Mouse (Mus musculus): ENCODE measurements around the gene Fkbp8. TPM values are rescaled to one million over a fixed set of nuclear protein-coding genes. Genes with fewer than 3 reads are reported as not detected.

The Fkbp8 gene
- total RNA-seq, 2 experiments from 2014 or later = 75.1 to 146 TPM

DNA sequence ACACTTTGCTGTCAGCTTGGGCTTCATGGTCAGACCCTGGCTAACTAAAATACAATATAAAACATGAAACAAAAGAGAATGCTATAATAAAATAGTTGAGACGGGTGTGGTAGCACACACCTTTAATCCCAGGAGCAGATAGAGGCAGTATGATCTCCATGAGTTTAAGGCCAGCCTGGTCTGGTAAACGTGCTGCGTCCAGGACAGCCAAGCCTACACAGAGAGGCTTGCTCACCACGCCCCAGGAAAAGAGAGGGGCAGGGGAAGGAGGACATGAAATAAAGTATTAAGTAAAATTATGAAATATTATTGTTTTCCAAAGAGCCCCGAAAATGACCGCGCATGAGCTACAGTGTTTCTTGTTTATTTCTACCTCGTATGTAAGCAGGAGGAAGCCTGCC is 413 bp upstream of the Fkbp8 start:
- ATAC-seq (ENCODE audit: poor library complexity, severe bottlenecking) = no peak

DNA sequence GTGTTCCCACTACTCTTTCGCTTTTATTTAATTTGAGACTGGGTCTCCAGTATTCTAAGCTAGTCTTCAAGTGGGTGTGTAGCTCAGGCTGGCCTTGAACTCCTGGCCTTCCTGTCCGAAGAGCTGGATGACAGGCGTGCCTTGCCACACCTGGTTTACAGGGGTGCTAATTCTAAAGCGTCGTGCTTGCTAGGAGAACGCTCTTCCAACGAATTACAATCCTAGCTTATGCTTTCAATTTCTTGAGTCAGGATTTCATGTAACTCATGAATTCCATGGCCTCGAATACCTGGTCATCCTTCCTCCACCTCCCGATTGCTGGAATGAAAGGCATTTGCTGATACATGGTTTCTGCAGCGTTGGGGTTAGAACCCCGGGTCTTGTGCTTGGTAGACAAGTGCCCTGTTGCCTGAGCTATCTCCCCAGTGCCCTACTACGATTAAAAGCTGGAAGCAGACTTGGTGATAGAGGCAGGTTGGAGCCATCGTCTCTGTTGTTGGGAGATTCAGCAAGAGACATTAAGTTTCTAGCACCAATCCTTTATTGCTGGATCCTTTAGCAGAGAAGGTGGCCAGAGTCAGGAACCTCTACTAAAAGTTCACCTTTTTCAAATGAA is 766 bp downstream of the Fkbp8 start:
- ATAC-seq (ENCODE audit: poor library complexity, severe bottlenecking) = no peak

DNA sequence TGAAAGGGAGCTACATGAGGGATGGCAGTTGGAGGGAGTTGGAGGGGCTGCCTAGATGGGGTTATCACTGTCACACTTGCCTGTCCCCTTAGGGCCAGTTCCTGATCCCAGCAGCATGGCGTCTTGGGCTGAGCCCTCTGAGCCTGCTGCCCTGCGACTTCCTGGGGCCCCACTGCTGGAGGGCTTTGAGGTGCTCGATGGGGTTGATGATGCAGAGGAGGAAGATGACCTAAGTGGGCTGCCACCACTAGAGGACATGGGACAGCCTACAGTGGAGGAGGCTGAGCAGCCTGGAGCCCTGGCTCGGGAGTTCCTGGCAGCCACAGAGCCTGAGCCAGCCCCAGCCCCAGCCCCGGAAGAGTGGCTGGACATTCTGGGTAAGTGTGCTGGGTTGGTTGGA is 1.8 kb downstream of the Fkbp8 start:
- no peak for ATAC-seq (ENCODE audit: poor library complexity, severe bottlenecking)

DNA sequence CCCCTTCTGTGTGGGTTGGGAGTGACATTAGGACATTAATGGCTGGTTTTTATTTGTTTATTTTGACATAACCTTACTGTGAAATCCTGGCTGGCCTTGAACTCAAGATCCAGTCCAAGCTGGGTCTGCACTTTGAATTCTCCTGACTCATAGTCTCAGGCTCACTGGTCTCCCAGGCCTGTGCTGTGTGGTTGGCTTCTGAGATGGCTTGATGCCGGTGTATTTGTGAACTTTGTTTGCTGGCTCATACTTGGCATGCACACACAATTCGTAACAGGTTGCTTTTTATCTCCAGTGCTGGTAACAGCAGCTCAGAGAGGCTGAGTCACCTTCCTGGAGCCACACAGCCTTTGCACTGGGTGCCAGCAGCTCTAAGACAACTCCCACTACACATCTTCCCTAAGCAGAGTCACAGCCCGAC is 2.2 kb downstream of the Fkbp8 start:
- ATAC-seq (ENCODE audit: poor library complexity, severe bottlenecking) = no peak

DNA sequence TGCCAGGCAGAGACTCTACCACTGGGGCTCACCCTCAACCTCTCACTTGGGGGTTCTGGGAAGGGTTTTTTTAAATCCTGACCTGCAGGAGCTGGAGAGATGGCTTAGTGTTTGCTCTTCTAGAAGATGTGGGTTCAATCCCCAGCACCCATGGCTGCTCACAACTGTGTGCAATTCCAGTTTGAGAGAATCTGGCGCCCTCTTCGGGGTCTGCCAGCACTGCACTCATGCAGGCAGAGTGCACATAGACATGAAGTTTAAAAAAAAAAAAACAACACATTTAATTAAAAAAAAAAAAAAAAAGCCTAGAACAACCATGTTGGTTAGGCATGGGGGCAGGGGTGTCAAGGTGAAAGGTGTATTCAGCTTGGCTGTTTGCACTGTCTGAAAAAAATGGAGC is 2.8 kb downstream of the Fkbp8 start:
- ATAC-seq (ENCODE audit: poor library complexity, severe bottlenecking) = no peak

DNA sequence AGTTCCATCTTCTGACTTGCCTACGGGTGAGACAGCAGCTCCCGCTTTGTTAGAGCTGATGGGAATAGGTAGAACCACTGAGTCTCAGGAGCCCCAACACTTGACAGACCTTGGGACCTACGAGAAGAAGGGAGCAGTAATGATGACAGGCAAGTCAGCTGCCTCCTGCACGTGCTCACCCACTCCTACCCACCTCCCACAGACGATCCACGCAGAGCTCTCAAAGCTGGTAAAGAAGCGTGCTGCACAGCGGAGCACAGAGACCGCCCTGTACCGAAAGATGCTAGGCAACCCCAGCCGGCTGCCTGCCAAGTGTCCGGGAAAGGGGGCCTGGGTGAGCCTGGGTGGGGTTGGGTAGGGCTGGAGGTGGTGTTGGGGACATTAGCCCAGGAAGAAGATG is 6.8 kb downstream of the Fkbp8 start:
- ATAC-seq (ENCODE audit: poor library complexity, severe bottlenecking) = no peak

DNA sequence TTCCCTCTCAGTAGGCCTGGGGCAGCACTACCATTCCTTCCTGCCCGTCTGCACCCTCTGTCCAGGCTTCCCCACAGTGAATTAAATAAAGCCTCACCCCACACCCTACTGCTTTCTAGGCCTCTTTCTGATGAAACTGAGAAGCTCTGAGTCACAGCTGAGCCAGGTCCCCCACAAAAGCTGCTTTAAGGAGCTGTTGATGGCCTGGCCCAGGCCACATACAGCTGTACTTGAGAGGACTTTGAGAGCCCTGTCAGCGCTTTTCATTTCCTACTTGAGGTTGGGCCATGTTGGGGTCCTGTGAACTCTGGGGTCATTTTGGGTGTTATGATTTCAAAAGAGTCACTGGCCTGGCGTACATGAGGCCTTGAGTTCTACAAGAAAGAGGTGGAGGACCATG is 7.7 kb downstream of the Fkbp8 start:
- no peak for ATAC-seq (ENCODE audit: poor library complexity, severe bottlenecking)

DNA sequence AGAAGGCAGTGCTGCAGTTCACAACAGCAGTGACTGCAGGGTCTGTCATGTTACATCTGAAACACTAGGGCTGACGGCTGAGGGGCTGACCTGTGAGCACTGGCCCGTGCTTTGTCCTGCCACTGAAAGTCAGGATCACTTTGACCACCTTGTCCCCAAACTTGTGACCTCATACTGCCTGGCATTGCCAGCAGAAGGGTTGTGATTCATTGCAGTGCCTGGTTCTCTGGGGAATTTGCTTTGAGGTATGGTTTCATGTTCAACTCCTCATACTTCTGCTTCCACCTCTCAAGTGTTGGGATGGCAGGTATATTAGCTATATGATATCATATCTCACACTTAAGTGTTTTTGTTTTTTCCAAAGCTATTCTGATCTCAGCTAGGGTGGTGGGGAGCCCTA is 8.2 kb downstream of the Fkbp8 start:
- no peak for ATAC-seq (ENCODE audit: poor library complexity, severe bottlenecking)

DNA sequence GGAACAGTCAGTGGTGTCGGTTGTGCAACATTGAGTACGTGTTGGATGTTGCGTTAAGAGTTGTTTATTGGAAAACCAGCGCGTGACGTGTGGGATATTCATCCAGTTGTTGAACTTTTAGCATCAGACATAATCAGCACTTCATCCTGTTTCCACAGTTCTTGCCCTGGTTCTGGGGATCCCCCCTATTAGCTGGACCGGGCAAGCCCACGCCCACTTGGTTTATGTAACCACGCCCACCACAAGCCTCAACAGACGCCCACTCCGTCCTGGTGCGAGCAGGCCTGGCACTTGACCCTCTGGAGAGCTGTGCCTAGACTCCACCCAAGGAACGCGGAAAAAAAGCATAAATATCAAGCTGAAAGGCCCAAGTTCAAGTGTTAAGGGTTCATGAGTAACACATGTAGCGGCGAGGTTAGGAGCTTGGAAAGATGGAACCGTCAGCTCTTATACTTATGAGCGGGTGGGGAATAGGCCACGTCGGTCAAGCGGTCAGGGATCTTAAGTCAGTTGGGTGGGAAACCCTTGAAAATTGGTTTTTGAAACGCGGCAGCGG is 10.6 kb downstream of the Fkbp8 start:
- peak; percentile 17; the same call in 1 of the 2 replicates for ATAC-seq (ENCODE audit: poor library complexity, severe bottlenecking)

DNA sequence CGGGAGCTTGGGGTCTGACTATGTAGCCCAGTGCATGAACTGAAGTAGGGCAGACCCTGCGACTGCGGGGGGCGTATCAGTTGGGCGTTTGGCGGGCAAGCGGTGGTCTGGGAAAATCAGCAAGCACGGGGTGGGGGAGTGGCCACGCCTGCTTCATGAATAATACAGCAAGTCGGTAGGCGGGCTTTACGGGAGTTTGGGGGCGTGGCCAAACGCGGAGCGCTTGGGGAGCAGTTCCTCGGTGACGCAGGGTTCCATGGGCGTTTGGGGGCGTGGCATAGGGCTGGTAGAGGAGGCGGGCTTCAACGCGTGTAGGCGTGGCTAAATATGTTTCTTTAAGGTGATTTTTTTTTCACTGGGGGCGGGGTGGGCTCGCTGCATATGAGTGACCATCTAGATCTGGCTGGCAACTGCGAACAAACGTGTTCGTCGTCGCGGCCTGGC is 11.1 kb downstream of the Fkbp8 start:
- ATAC-seq (ENCODE audit: poor library complexity, severe bottlenecking) = peak; percentile 78

DNA sequence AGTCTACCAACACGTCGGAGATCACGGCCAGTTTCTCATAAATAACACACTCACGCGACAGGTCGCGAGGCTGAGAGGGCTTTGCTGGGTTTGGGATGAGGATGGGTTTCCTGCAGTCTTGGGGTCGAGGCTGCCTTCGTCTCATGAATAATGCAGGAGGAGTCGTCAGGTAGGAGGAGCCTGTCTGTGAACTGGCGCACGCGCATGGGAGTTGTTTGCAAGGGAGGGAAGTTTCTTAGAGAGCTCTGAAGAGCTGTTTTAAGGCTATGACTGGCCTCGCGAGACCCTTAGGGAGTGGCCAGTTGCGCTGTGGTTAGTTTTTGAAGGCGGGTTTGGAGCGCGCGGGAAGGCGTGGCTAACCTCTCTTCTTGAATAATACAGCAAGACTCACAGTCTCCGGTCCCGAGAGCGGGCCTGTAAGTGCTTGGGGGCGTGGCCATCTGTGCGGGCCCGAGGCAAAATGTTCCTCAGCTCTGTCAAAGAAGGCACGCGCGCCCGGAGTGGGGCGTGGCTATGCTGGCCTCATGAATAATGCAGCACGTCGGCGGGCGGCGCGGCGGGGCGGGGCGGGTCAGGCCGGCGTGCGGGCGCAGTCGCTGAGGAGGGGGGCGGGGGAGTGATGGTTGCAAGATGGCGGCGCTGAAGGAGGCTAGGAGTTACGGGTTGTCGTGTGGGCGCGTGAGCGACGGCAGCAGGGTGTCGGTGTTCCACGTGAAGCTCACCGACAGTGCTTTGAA is 11.7 kb downstream of the Fkbp8 start, which contains the start of gene Ell:
TSS of gene Ell (plus strand) at position 381 of the 737 bp plus-strand sequence.
- peak; percentile 65 for ATAC-seq (ENCODE audit: poor library complexity, severe bottlenecking)

DNA sequence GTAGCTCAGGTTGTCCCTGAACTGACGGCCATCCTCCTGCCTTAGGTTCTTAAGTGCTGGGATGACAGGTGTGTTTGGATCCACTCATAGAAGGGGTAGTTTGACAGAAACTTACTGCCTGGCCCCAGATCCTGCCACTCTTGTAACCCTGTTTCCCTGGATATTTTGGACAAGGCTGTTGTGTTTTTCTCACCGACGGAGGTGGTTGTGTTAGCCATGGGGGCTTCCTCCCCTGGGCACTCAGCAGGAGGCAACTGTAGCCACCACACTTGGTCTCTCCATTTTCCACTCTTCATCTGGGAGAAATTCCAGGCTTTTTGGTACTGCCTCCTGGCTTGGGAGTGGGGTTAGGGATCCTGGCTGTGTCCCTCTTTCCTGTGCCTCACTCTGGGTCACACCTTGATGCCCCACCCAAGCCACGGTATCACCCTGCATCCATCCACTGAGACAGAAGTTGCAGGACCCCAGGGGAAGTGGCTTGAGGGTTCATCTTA is 12.5 kb downstream of the Fkbp8 start:
- no peak for ATAC-seq (ENCODE audit: poor library complexity, severe bottlenecking)

DNA sequence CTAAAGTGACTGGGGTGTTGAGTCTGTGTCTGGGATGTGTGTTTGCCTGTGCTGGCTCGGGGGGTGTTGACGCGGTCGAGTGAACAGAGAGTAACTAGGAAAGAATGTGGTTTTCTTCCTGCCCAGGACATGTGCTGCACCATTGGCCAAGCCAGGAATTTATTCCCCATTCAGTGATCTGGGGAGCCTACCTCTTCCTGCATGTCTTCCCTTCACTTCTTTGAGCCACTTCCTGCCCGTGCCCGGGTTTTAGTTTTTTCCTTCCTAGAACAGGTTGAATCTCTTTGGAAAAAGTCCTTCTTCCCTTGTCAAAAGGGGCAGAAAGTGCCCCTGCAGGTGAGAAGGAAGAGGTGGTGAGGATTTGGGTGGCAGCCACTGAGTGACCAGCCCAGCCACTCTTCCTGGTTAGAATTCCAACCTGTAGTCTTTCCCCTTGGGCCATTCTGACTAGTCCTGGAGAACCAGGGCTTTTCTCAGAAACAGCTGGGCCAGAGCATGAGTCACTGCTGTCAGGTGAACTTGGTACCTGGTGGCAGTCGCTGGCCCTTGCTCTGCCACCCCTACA is 13.1 kb downstream of the Fkbp8 start:
- ATAC-seq (ENCODE audit: poor library complexity, severe bottlenecking) = no peak

DNA sequence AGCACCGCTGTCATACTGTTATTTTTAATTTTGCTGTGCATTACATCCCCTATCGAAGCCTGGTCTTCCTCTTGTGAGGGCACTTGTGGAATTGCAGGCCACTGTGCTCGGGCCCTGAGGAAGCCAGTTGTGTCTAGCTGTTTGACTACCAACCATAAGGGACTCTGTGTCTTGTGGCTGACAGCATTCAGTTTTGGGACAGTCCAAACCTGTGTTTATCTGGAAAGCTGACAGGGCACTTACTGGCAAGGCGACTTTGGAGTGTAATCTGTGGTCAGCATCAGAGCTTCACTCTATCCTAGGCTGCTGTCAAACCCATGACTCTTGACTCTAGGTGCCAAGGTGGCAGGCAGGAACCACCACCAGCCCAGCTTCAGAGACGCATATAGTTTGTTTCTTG is 13.6 kb downstream of the Fkbp8 start:
- no peak for ATAC-seq (ENCODE audit: poor library complexity, severe bottlenecking)

DNA sequence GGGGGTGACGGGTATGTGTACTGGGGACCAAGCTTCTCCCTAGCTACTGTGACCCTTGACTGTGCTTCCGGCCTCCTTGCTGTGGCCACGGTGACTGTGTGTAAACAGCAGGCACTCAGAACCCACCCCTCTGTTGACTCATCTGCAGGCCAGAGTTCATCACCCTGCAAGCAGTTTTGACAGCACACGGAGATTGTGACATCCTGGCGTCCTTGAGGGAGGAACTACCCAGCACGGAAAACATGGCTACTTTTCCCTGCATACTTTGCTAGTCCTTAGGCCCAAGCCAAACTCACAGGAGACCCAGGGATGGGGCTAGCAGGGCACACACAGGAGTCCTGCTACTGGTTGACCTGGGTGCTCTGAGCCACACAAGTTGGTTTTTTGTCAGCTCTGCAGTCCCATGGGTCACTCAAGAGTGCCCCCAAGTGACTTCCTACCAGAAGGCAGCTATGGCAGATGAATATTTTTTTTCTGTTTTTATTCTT is 16.7 kb downstream of the Fkbp8 start:
- peak; percentile 72 for ATAC-seq (ENCODE audit: poor library complexity, severe bottlenecking)

DNA sequence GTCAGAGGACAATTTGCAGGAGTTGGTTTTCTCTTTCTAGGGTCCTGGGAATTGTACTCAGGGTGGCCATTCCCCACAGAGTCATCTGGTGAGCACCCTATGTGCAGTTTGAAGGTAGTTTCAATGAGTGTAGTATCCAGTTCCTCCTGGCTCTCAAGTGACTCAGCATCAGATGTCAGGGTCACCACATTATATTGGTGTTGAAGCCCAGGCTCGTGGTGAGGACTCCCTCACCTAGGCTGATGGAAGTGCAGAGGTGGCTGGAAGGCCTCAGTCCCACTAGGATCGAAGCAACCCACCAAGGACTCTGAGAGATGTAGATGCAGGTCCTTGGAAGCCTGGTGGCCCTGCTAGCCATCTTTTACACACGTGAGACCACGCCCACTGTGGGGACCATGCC is 18.9 kb downstream of the Fkbp8 start:
- no peak for ATAC-seq (ENCODE audit: poor library complexity, severe bottlenecking)

DNA sequence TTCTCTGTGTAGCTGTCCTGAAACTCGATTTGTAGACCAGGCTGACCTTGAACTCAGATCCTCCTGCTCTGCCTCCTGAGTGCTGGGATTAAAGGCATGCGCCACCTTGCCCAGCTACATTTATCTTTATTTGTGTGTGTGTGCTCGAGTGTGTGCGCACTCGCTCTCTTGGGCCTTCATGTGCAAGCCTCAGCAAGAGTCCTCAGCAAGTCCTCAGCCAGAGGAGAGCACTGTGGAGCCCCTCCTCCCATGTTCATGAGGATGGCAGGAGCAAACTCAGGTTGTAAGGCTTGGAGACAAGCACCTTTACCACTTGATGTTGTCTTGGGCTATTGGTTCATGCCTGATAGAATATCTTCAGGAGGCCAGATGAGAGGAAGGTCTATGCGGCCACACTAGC is 20.2 kb downstream of the Fkbp8 start:
- ATAC-seq (ENCODE audit: poor library complexity, severe bottlenecking) = no peak

DNA sequence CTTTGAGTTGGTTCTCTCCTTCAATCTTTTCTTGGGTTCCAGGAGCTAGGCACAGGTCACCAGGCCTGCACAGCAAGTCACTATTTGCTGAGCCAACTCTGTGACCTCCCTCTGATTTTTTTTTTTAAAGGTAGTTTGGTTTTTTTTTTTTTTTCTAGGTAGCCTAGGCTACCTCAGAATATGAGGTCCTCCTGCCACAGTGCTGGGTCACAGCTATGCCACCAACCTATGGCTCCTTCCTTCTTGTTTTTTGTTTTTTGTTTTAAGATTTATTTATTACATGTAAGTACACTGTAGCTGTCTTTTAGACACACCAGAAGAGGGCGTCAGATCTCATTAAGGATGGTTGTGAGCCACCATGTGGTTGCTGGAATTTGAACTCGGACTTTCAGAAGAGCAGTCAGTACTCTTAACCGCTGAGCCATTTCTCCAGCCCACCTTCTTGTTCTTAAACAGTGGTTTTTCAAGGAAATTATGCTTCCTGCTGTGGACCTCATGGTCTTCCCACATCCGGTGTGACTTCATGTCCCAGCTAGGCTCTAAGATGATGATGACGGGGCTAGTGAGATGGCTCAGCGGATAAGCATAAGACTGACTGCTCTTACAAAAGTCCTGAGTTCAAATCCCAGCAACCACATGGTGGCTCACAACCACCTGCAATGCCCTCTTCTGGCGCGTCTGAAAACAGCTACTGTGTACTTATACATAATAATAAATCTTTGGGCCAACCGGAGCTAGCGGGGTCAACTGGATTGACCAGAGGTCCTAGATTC is 22.1 kb downstream of the Fkbp8 start:
- ATAC-seq (ENCODE audit: poor library complexity, severe bottlenecking) = peak; percentile 65

DNA sequence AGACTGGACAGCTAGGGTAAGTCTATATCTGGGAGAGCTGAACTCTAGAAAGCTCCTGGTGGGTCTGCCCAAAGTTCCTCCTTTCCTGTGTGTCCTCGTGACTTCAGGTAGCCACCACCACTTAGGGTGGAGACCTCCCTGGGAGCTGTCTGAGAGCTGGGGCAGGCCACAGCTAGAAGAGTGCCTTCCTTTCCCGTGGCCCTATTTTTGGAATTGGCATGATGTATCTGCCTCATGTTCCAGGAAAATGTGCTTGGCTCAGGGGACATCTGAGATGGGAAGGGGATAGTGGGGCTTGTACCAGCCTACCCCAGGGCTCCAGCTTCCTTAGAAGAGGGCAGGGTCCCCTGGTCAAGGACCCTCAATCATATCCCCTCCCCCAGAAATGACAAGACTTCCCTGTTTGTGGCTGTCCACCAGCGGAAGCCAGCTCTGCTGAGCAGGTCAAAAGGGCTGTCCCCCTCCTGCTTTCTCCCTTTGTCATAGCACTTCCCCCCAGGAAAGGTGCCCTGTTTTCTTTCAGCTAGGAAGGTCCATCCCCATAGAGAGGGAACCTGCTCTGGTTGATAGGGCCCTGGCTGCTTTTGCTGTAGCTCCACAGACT is 24.1 kb downstream of the Fkbp8 start:
- ATAC-seq (ENCODE audit: poor library complexity, severe bottlenecking) = no peak

DNA sequence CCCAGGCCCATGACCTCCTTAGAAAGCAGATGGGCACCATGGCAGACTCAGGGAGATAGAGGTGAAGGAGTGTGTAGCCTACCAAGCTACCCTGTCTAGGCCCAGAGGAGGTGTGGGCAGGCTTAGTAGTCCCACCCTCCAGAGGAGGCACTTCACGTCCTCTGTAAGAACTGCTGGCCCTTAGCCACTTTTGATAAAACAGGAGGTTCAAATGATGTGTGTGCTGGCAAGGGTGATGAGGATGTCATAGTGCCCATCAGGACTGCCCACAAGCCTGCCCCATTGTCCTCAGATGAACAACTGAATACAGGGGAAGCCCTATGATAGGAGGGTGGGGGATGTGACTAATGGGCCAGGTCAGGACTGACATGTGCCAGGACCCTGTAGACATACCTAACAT is 25.3 kb downstream of the Fkbp8 start:
- no peak for ATAC-seq (ENCODE audit: poor library complexity, severe bottlenecking)
